Mouse (Mus musculus): Measurements from ENCODE around the gene Trappc13.

Trappc13 gene

DNA sequence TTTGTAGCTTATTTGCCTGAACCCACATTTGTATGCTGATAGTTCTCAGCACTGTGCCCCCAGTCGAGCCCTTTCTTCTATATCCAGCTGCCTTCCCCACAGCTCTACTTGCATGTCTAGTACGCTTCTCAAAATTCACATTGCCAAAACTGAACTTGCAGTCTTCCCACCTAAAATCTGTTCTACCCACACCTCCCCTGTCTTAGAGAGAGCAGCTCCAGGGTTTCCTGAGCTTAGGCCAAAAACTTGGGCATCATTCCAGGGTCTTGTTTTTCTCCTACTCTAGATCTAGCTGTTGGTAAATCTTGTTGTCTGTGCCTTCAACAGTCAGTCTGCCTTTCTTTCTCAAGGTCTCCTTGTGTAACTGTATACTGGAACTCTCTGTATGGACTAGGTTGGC lies 63.4 kb downstream of the Trappc13 start:
- no peak for DNase-seq (ENCODE audit: low read depth, low spot score)

DNA sequence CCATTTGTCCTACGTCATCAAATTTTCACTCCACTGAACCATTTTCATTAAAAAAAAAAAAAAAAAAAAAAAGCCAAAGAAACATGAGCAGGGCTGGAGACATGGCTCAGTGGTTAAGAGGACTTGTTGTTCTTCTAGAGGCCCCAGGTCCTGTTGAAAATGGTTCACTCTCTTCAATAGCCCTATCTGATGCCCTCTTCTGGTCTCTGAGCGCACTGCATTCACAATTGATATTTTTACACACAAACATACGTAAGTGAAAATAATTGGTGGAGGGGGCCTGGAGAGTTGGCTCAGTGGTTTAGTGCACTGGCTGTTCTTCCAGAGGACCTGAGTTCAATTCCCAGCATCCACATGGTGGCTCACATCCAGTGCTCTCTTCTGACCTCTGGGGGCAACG lies 64.5 kb downstream of the Trappc13 start:
- no peak for DNase-seq (ENCODE audit: low read depth, low spot score)

DNA sequence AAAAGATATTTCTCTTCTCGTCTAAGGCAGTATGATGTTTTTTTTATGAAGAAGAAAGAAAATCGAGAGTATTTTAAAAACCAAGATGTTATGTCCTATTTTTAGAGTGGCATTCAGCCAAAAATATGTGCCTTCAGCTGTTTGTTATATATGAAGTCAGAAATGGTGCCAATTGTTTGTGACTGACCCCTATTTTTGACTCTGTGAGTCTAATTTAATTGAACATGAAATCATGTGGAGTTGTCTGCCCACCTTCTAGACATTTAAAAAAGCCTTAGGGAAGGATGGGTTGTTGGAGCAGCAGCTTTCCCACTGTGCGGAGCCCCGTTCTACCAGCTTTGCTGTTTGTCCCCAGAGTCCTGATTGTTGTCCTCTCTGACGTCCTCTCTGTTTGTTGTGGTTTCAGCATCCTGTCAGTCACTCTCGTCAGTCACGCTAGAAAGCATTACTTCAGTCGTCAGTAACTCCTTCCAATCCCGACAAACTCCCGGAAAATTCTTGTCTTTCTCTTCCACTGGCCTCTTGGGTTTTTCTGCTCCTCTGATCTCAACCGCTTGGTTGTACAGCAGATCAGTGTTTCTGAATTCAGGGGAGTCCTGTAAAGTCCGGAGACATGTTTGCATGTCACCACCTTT lies 65.9 kb downstream of the Trappc13 start:
- no peak for DNase-seq (ENCODE audit: low read depth, low spot score)

DNA sequence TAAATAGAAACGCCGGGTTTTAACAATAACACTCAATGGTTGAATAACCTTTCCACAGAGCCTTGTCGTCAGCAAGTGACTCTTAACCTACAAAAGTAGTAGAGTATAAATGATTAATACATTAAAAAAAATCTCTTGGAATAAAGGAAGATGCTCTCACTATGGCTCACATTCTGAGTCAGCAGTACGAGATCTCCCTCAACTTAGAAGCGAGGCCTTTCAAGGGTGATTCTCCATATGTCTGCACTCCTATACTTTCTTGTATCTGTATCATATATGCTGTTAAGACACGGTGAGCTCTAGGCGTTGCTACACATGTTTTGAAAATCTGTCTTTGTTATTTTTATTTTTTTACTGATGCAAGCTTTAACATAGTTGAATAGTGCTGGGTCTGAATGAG lies 67.7 kb downstream of the Trappc13 start:
- no peak for DNase-seq (ENCODE audit: low read depth, low spot score)

DNA sequence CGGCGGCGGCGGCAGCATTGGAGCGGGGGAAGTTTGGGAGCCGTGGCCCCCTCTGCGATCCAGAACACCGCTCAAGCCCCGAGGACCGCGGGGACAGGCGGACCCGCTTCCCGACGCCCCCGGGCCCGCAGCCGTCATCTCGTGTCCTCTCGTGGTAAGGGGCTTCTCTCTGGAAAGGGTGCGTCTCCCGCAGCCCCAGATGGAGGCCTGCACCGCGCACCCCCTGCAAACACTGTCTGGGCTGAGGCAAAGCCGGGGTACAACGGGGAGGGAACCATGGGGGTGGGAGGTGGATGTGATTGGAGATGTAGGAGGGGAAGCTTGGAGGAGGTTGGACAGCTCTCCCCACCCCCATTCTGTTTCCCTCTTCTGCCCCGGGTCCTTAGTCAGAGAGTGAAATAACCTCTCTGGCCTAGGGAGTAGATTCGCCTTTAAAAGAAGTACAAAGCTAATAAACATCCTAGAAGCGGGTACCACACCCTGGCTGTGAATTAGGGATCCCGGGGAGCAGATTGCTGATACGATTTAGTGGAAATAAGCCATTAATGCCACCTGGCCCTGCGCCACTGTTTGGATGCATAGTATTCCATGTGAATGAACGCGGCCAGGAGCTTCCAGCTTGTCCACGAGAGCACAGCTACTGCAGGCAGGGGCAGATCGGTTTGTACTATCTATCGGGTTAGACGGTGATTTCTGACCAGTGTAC lies 68.3 kb downstream of the Trappc13 start:
- DNase-seq (ENCODE audit: low read depth, low spot score): no peak

DNA sequence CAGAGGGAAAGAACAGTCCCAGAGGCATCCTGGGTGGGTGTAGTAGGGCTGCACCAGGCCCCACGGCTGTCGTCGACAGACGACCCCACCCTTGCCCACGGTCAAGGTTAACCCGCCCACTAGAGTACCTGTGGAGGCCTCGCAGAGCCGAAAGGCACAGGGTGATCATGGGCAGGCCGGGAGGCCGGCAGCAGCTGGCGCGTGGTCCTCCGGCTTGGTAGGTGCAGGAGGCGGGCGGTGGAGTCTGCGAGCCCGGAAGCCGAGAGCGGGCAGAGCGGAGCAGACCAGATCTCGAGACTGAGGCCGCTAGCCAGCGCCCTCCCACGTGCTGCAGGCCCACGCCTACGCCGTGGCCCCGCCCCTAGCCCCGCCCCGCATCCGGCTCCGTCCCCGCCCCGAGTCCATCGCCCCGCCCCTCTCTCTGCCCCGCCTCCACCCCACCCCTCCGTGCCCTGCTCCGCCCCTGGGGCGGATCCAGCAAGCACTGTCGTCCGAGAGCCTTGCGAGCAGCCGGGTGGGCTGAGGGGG lies 68.9 kb downstream of the Trappc13 start, which contains the start of the genes Nln and Sgtb:
TSS of gene Nln (minus strand) at position 327 of the 528 bp plus-strand sequence.
TSS of gene Sgtb (plus strand) at position 454 of the 528 bp plus-strand sequence.
- DNase-seq (ENCODE audit: low read depth, low spot score): peak; percentile 66

DNA sequence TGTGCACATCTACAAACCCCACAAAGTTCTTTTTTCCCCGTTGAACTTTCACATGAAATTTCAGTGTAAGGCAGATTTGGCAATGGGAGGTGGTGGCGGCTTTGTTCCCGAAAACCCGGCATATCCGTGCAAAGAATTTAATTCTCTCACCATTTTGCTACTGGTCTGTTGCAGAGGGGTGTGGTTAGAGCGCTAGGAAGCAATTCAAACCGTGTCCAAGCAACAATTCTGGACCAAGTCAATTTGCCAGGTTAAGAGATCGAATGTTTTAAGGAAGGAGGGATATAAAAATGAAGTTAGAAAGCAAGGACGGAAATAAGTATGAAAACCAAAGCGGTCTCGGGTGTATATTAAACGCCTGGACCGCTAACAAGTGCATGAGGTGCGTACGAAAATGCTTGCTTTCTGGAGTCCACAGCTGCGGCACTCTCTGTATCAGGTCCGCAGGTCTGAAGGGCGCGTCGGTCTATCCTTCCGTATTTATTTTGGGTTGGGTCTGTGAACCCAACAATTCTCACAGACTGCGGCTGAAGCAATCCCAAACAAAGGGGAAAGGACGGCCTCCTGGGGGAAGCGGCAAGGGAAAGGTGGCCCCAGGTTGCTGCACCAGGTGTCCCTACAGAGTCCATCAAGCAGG lies 69.5 kb downstream of the Trappc13 start:
- no peak for DNase-seq (ENCODE audit: low read depth, low spot score)

DNA sequence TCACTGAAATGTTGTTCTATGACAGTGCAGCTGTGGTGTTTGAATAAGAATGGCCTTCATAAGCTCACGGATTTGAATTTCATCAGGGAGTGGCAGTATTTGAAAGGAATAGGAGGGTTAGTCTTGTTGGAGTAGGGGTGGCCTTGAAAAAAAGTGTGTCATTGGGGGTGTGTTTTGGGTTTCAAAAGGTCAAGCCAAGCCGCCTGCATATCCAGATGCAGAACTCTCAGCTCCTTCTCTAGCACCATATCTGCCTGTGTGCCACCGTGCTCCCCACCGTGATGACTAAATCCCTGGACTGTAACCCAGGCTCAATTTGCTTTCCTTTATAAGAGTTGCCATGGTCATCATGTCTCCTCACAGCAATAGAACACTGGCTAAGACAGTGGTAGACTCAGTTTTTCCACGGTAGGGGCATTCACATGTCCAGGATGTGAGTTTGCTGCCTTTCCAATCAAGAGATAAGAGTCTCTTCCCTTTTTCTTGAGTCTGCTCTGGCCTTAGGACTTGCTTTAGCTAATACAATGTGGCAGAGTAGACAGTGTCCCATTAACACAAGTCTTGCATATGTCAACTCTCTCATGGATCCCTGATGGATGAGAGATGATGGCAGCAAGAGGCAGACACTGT lies 76.5 kb downstream of the Trappc13 start:
- DNase-seq (ENCODE audit: low read depth, low spot score): no peak

DNA sequence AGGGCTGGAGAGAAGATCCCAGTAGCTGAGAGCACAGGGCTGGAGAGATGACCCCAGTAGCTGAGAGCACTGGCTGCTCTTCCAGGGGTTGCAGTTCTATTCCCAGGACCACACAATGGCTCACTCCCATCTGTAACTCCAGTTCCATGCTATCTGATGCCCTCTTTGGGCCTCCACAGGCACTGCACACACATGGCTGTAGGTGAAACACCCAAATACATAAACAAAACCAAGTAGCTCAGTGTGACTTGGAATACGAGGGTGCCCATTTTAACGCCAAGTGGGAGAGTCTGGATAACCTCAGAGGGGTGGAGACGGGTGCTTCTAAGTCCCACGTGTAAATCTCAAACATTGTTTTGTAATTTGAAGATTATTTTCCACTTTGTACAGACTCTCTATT lies 77.9 kb downstream of the Trappc13 start:
- no peak for DNase-seq (ENCODE audit: low read depth, low spot score)

DNA sequence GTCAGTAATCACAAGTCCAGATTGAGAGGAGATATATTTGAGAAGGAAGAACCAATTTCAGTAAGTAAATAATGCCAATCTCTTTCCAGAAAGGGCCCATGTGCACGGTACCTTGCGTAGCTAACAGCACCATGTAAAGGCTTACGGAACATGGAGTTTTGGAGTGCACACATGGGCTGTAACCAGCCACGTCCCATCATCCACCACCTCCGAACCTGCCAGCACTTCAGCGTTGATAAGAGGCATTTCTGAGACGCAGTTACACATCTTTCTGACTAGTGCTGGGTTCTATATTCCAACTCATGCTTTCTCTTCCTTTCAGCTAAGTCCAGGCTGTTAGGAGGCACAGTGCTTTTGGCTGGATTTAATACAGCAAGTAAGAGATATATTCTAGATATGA lies 81.1 kb downstream of the Trappc13 start:
- no peak for DNase-seq (ENCODE audit: low read depth, low spot score)

DNA sequence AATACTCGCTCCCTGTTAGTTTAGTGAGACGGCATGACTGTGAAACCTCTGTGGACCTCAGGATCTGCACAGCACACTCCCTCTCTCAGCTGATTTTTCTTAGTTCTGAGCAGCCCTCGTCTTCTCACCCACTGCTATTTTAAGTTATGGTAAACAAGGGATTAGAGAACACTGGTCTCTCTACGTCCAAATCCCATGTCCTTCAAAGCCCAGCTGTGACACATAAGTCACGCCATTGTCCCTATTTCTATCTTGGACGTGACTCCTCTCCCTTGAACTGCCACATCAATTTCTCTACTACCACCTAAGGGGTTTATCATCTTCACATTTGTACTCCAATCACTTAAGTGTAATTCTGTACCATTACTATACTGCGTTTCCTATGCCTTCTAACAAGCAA lies 82.3 kb downstream of the Trappc13 start:
- DNase-seq (ENCODE audit: low read depth, low spot score): no peak

DNA sequence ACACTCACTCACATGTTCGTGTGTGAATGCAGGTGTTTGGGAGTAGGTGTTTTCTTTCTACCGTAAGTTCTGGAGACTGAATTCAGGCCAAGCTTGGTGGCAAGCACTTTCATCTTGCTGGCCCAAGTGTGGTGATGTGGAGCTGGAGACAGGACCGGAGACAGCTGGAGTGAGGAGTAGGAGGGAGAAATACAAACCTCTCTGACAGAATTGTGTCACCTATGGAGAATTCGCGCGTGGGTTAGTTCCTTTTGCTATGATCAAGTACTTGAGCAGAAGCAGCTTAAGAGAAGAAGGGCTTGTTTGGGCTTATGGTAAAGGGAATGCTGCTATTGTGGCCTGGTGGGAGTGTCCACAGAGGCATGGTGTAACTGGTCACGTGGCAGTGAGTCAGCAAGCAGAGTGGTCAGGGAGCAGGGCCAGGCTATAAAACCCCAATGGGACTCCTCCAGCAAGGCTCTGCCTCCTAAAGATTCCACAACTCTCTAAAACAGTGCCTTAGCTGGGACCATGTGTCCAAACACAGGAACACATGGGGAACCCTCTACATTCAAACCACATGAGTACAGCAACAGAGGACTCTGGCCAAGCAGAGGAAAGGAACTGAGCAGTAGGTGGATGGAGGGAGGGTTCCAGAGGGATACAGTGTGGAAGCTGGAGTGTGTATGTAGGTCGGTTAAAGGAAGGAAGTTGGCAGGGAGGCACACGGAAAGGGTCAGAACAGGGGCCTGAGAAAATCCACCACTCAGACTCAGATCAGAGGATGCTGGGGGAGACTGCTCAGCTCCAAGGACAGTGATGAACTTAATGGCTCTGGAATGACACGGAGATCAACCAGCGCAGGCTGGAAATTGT lies 83.5 kb downstream of the Trappc13 start:
- DNase-seq (ENCODE audit: low read depth, low spot score): no peak

Data from c-Kit-negative CD71-positive TER-119-positive erythroid progenitor cells, embryonic 14.5 days (primary cell).